Mouse (Mus musculus) heart, postnatal 0 days (tissue): ENCODE results near the gene Gm12830. TPM values are rescaled to one million over a fixed set of nuclear protein-coding genes. Genes with fewer than 3 reads are reported as not detected.

Experiments used
- ATAC-seq: fragments of 200-750 bp; cut with Nextera tagmentation; 2 replicates; pipeline ENCODE4 v1.8.0; 2017; ENCODE audit warnings: low read depth, moderate number of reproducible peaks, moderate library complexity; ENCODE audit not compliant: insufficient read depth
- DNase-seq: peaks from one replicate; pipeline ENCODE4 v3.0.0-alpha.2; 2016; ENCODE audit warnings: low spot score
- H3K27ac ChIP-seq: fragments of 300-500 bp; sonication (generic); 2 replicates; pipeline ENCODE4 v1.5.1; 2014; ENCODE audit warnings: low read depth, mild to moderate bottlenecking
- H3K27me3 ChIP-seq: fragments of 300-500 bp; sonication (generic); 2 replicates; pipeline ENCODE4 v1.6.1; 2014; ENCODE audit warnings: low read length, mixed read lengths; ENCODE audit not compliant: control insufficient read depth, insufficient read depth
- H3K36me3 ChIP-seq: fragments of 300-500 bp; sonication (generic); replicated peaks from 2 replicates; pipeline ENCODE4 v1.6.1; 2014; ENCODE audit warnings: low read length, mixed read lengths; ENCODE audit not compliant: control insufficient read depth, insufficient read depth
- H3K4me1 ChIP-seq: fragments of 300-500 bp; sonication (generic); 2 replicates; pipeline ENCODE4 v1.6.1; 2014; ENCODE audit warnings: antibody characterized with exemption; ENCODE audit not compliant: control insufficient read depth, insufficient read depth
- H3K4me2 ChIP-seq: fragments of 300-500 bp; sonication (generic); 2 replicates; pipeline ENCODE4 v1.6.1; 2014; ENCODE audit warnings: low read depth, mild to moderate bottlenecking, low read length, moderate library complexity
- H3K4me3 ChIP-seq: fragments of 300-500 bp; sonication (generic); 2 replicates; pipeline ENCODE4 v1.5.1; 2014; ENCODE audit warnings: low read depth, low read length
- H3K9ac ChIP-seq: fragments of 300-500 bp; sonication (generic); replicated peaks from 2 replicates; pipeline ENCODE4 v1.6.1; 2014; ENCODE audit warnings: low read depth, low read length, mixed read lengths
- H3K9me3 ChIP-seq: fragments of 300-500 bp; sonication (generic); replicated peaks from 2 replicates; pipeline ENCODE4 v1.6.1; 2016; ENCODE audit warnings: low read length; ENCODE audit not compliant: control insufficient read depth
- CTCF ChIP-seq: IDR thresholded peaks from 2 replicates; pipeline ENCODE4 v1.5.1; 2016; ENCODE audit warnings: antibody characterized with exemption, control low read depth, low read depth
- EP300 ChIP-seq: IDR thresholded peaks from 2 replicates; pipeline ENCODE4 v1.6.1; 2016; ENCODE audit warnings: antibody characterized with exemption, low read depth
- WGBS: fragments of 180-500 bp; shearing (Covaris S2); extraction: QIAGEN DNeasy Blood & Tissue Kit; methylation state at CpG from one replicate; pipeline ENCODE4 v1.1.7; 2014; 5-methylcytosine and 5-hydroxymethylcytosine counted together
- polyA plus RNA-seq: library from polyadenylated mRNA; unstranded; fragments of >200 nt; fragmentation: Nextera tagmentation; extraction: Ambion mirVana; gene quantifications from 2 replicates; pipeline ENCODE4 v1.2.1, GENCODE M21; 2015
- total RNA-seq: library from RNA; depleted of rRNA; stranded (reverse); fragments of >200 nt; gene quantifications from 2 replicates; pipeline ENCODE4 v1.2.3, GENCODE M21; 2014; ENCODE audit warnings: low replicate concordance

The Gm12830 gene
- total and polyA plus RNA-seq, 2 experiments from 2014 or later, result not detected

GRCm38 (mm10) chr4:114779758-114780546, 41.6 kb upstream of the Gm12830 start:
- TF ChIP-seq CTCF, result no peak
- TF ChIP-seq EP300, result no peak
- Histone ChIP-seq H3K4me2 (no peak overlapping the region), H3K27me3 (no peaks in the 10 kb centered on the region), H3K4me3 (no peak overlapping the region), H3K36me3 (no peaks in the 10 kb centered on the region), H3K9me3 (no peaks in the 10 kb centered on the region), H3K27ac (no peak overlapping the region), H3K9ac (no peak overlapping the region), H3K4me1 (no peaks in the 10 kb centered on the region)
- WGBS, result 67% methylated on average over 17 of the region's 17 CpGs
- DNase-seq (no peak), ATAC-seq (no peak)

GRCm38 (mm10) chr4:114782851-114783250, 38.7 kb upstream of the Gm12830 start:
- DNase-seq (no peak), ATAC-seq (no peak)
- no peak overlapping the region for H3K9ac ChIP-seq
- H3K4me2 ChIP-seq, result no peak overlapping the region
- H3K27ac ChIP-seq, result no peak overlapping the region
- TF ChIP-seq EP300 (no peak), CTCF (no peak)
- WGBS, result 51% methylated on average over 7 of the region's 7 CpGs
- no peaks in the 10 kb centered on the region for H3K27me3 ChIP-seq
- H3K4me3 ChIP-seq, result no peak overlapping the region
- no peaks in the 10 kb centered on the region for H3K4me1 ChIP-seq
- H3K36me3 ChIP-seq, result no peaks in the 10 kb centered on the region
- no peaks in the 10 kb centered on the region for H3K9me3 ChIP-seq

GRCm38 (mm10) chr4:114784735-114785134, 36.8 kb upstream of the Gm12830 start:
- H3K4me3 ChIP-seq, result no peak overlapping the region
- H3K4me2 ChIP-seq, result no peak overlapping the region
- ATAC-seq, result no peak
- no peaks in the 10 kb centered on the region for H3K4me1 ChIP-seq
- no peaks in the 10 kb centered on the region for H3K9me3 ChIP-seq
- H3K27ac ChIP-seq, result no peak overlapping the region
- no peak for DNase-seq
- H3K36me3 ChIP-seq, result no peaks in the 10 kb centered on the region
- no peaks in the 10 kb centered on the region for H3K27me3 ChIP-seq
- 92% methylated on average over 2 of the region's 2 CpGs for WGBS
- no peak overlapping the region for H3K9ac ChIP-seq
- TF ChIP-seq EP300, result no peak
- TF ChIP-seq CTCF, result no peak

- Histone ChIP-seq H3K9me3 (no peaks in the 10 kb centered on the region), H3K27ac (no peak overlapping the region), H3K36me3 (no peaks in the 10 kb centered on the region), H3K9ac (no peak overlapping the region), H3K4me3 (no peak overlapping the region), H3K4me1 (no peaks in the 10 kb centered on the region), H3K27me3 (no peaks in the 10 kb centered on the region), H3K4me2 (no peak overlapping the region)
- 34% methylated on average over 4 of the region's 4 CpGs for WGBS
- TF ChIP-seq EP300, result no peak
- no peak for TF ChIP-seq CTCF
- no peak for ATAC-seq
- DNase-seq, result no peak
These were observed 32.7 kb upstream of the Gm12830 start for GRCm38 (mm10) chr4:114788856-114789255.

GRCm38 (mm10) chr4:114791650-114792049, 29.9 kb upstream of the Gm12830 start:
- Histone ChIP-seq H3K36me3 (no peaks in the 10 kb centered on the region), H3K27ac (no peak overlapping the region), H3K9me3 (no peaks in the 10 kb centered on the region), H3K4me2 (no peak overlapping the region), H3K4me3 (no peak overlapping the region), H3K4me1 (no peaks in the 10 kb centered on the region), H3K27me3 (no peaks in the 10 kb centered on the region), H3K9ac (no peak overlapping the region)
- ATAC-seq (no peak), DNase-seq (no peak)
- 61% methylated on average over 9 of the region's 9 CpGs for WGBS
- TF ChIP-seq EP300 (no peak), CTCF (no peak)

- no peaks in the 10 kb centered on the region for H3K4me1 ChIP-seq
- no peak overlapping the region for H3K4me3 ChIP-seq
- no peak overlapping the region for H3K4me2 ChIP-seq
- DNase-seq, result no peak
- H3K9ac ChIP-seq, result no peak overlapping the region
- H3K27me3 ChIP-seq, result no peaks in the 10 kb centered on the region
- H3K36me3 ChIP-seq, result no peaks in the 10 kb centered on the region
- no peak for ATAC-seq
- no peaks in the 10 kb centered on the region for H3K9me3 ChIP-seq
- H3K27ac ChIP-seq, result no peak overlapping the region
- 76% methylated on average over 2 of the region's 2 CpGs for WGBS
- TF ChIP-seq EP300 (no peak), CTCF (no peak)
These were observed 27.7 kb upstream of the Gm12830 start for GRCm38 (mm10) chr4:114793836-114794235.
